Mouse (Mus musculus): ENCODE results near the gene AC134908.4. TPM values are rescaled to one million over a fixed set of nuclear protein-coding genes. Genes with fewer than 3 reads are reported as not detected.
"Not testable (repeated sequence)": the region's sequence is repeated elsewhere in the genome, so short reads cannot be mapped to it uniquely, and the experiment has no call there.

AC134908.4 gene
- total RNA-seq, 4 experiments from 2014 or later = 1.5 TPM; not detected in 3

DNA sequence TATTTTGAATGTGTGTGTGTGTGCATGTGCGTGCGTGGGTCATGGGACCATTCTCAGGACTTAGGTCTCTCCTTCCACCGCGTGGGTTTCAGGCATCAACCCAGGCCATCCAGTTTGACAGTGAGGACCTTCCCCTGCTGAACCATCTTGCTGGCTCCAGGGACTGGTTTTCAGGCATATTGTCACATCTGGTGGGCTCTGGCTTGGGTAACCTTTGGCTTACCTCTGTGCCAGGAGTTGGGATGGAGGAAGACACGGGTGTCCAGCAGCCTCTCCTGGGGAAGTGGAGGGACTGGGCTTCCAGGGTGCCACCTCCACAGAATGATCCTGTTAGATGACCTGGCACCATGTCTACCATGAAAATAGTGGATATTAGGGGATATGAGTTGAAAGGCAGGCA, 17.5 kb downstream of the AC134908.4 start:
- DNase-seq (ENCODE audit: low spot score in 2 of 2) = no peak

DNA sequence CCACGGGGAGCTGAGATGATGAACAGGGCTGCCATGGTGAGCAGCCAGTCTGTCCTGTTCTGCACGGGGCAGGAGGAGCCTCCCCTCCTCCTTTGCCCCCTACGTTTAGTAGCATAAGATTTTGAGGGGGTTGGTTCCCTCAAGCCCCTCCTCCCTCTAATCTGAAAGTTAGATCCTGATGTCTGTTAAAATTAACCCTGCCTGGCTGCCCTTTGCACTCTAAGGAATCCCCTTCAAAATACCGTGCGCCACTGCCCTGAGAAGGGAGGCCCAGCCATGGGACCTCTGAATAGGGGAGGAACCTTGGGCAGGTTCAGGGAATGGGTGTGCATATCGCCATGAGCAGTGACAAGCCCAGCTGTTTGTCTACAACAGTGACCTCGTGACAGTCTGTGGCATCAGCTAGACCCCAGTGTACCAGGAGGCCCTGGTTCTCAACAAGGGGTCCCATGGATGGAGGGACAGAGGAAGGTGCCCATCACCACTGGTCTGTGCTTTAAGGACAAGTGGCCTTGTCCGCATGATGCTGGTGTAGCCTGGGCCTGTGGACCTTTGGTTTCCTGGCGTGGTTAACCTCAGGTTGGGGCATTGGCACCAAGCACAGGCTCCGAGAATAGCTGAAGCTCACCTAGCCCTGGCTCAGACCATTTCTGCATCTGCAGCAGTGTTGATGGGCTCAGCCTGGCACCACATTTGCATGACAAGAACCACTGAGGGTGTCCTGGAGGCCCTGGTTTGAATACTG, 20.0 kb downstream of the AC134908.4 start:
- no peak for DNase-seq (ENCODE audit: low spot score in 2 of 2)

DNA sequence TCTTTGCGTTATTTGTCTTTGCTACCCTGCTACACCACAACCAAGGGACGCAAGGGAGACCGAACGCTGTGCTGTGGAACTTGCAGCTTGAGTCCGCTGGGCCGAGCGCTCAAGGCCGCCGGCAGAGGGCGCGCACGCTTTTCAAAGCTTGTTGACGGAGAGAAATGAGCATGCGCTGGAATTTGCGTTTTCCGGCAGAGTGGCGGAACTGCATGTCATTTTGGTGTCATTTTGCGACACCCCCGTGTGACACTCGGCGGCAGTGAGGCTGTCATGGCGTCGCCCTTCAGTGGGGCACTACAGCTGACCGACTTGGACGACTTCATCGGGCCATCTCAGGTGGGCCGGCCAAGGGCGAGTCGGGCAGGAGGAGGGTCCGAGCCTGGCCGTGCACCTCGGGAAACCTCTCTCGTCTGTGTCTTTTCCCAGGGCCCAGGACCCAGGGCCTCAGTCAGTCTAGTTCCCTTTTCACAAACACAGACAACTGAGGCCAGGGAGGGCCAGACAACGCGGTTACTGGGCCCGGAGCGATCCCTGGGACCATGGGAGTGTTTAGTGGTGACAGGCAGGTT, 21.8 kb downstream of the AC134908.4 start, which contains the start of gene Narfl:
Narfl (plus strand) TSS at position 228 of the 572 bp plus-strand sequence.
- peak; percentile 97 to 99 for DNase-seq (ENCODE audit: low spot score in 2 of 2)

DNA sequence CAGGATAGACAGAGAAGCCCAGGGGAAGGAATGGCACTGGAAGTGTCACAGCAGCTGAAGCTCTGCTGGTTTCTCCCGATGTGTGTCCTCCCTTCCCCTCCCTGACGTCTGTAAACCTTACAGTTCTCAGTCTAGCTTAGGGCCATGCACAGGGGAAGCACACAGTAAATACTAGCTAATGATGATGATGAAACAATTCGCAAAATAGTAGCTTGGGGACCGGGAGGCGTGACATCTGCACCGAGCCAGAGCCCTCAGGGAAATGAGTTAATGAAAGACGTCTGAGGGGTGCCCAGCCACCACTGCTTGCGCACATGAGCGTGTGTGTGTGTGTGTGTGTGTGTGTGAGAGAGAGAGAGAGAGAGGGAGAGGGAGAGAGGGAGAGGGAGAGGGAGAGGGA, 26.1 kb downstream of the AC134908.4 start:
- no peak for DNase-seq (ENCODE audit: low spot score in 2 of 2)

DNA sequence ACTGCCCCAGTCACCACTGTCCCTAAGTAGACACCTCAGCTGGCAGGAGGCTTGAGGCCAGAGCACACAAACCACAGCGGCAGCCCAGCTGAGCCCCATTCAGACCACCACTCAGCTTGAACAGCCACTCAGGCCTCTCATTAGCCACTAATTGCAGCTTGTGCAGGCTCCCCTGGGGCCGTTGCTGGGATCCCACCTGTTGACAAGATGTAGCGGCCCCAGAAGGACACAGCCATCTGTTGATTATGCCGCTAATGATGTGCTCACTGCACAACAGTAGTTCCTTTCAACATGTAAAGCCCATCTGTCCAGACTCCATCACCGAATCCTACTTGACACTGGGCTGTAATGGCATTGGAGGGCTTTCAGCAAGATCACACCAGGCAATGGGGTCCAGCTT, 29.6 kb downstream of the AC134908.4 start:
- no peak for DNase-seq (ENCODE audit: low spot score in 2 of 2)

DNA sequence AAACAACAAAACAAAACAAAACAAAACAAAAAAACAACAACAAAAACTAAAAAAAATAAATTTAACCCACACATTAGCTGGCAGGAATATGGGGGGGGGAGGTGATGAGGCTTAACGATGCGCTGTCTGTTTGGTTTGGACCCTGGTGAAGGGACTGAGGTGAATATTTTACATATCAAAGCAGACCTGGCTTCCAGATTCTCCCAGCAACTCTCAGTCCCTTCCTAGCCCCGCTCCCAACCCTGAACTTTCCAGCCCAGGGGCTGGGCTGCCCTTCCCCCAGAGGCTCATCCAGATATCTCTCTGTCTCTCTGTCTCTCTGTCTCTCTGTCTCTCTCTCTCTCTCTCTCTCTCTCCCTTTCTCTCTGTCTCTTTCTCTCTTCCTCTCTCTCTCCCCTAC, 32.9 kb downstream of the AC134908.4 start:
- DNase-seq (ENCODE audit: low spot score in 2 of 2) = no peak

DNA sequence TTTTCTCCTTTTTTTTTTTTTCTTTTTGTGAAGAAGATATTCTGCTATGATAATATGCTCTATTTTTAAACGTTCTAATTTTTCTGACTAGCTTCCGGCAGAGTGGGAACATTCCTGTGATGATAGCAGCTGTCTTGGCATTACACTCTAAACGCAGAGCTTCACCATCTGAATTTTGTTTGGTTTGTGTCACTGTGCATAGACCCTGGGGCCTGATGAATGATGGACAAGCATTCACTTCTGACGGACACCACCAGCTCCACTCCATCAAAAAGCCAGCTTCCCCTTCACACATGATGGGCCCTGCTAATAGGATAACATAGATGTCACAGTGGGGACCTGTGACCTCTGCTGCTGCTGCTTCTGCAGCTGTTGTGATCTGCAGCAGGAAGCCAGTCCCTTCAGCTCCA, 33.9 kb downstream of the AC134908.4 start:
- no peak for DNase-seq (ENCODE audit: low spot score in 2 of 2)

DNA sequence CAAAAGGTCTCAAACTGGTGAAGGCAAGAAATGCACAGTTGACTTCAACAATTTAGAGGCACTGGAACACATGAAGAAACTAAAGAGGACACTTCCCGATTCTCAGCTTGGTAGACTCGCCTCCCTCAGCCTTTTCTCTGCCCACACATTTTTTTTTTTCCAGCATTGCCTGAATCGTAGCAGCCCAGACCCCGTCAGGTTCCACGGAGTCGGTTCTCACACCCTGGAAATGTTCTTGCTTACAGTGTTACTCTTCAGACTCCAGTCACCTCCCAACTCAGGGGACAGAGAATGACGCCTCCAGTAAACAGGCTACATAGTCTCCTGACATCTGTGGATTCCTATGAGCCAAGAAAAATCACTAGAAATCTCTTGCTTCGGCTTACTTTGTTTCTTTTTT, 35.3 kb downstream of the AC134908.4 start:
- DNase-seq (ENCODE audit: low spot score in 2 of 2) = no peak

DNA sequence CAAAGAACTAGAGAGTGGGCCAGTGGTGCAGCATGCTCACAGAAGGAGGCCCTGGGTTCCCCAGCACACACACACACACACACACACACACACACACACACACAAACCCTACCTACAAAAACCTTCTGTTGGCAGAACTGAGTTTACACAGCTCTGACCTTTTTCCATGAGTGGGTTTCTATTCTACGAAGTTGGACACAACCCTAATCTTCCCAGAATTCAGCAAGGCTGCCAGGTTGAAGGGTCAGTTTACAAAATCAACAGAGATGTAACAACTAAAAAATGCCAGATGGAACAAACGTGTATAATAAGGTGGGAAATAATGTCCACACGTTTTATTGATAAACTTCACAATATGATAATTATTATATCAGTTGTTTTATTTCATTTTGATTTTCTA, 37.8 kb downstream of the AC134908.4 start:
- DNase-seq (ENCODE audit: low spot score in 2 of 2) = no peak

DNA sequence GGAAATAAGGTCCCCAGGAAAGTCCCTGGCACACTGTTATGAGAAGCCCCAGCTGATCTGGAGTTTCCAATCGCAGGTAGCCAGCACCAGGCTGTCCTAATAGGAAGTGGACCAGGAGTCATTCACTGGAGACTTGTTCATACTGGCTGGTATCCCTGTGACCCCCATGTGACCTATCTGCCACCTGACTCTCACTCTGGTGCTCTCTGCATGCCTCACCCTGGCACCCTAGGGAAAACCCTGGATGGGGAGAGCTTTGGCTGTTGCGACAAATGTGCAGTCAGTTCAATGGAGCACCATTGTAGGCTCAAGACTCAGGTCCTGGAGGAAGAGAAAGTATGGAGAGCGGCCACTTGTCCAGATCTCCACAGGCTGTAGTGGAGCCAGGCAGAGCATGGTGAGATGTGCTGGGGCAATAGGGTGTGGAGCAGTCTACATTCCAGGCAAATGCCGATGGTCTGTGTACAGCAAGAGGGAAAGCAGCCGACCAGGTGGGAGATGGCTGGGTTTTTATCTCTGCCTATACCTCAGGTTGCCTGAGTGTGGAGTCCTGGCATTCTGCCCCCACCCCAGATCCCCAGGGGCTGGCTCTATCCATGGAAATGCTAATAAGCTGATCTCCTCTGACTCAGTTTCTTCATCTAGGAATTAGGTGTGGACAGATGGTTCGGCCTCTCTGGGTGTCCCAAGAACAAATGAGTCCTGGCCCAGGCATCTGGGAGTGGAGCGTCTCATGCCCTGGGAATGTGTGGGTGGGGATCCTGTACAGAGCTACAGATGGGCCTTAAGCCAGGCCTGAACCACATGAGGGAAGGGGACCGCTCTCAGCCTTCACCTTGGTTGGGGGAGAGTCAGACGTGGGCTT, 38.8 kb downstream of the AC134908.4 start:
- no peak for DNase-seq (ENCODE audit: low spot score in 2 of 2)

DNA sequence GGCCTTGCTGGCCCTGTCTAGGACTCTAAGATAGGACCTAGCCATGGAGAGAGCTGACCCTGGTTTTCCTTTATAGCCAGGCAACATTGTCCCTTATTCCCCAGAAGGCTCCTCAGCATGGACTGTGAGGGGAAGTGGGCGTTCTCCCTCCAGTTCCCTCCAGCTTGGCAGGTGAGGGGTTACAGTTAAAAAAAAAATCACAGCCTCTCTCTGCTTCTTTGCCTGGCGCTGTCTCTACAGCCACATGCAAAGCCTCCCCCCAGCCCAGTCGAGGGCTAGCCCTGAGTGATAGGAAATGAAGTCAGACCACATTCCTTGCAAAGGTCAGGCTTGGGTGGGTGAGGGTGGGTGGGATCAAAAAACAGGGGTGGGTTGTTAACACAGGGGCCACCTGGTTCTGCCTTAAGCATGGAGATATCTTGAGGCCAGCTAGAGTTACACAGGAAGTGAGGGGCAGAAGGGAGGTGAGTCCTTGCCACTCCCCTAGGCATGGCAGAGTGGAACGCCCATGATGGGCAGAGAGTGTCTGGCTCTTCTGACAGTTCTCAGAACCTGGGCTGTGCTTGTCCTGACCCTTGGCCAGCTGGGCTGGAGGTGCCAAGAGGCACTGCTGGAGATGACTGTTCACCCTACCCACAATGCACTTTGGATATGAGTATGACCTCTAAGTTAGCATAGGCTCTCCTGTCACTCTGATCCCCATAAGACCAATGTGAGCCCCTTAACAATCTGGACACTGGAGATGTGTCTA, 39.7 kb downstream of the AC134908.4 start:
- DNase-seq (ENCODE audit: low spot score in 2 of 2) = no peak

DNA sequence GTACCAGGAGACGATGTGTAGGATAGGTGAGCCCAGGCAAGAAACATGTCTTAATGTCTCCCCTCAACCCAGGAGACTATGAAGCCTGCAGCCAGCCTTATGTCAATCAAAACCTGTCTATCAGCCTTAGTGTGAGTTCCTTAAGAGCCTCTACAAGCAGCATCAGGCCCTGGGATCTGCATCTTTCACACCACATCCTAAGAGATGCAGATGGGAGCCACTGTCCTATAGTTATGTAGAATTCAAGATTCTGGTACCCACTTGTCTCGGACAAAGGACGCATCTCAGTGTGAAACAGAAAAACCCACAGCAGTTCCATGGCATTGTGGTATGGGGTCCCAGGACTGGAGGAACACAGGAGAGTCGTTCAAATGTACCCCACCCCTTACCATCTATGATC, 40.4 kb downstream of the AC134908.4 start:
- no peak for DNase-seq (ENCODE audit: low spot score in 2 of 2)

DNA sequence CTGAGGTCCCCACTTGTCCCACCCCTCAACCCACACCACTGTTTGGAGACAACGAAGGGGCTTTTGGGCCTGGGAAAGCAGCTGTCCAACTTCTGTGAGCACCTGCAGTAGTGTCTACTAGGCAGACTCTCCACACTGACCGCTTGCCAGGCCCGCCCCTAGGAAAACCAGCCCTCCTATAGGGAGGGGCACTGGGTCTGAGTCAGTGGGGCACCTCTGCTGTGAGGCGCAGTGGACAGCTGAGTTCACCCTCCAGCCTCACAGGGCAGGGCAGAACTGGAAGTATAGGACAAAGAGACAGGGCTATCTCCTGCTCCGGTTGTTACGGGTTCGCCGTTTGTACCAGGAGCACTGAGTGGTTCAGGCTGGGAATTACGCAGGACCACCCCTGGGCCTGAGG, 41.2 kb downstream of the AC134908.4 start, which contains the start of gene Msln:
Msln (minus strand) TSS at position 138 of the 400 bp plus-strand sequence.
- no peak for DNase-seq (ENCODE audit: low spot score in 2 of 2)

DNA sequence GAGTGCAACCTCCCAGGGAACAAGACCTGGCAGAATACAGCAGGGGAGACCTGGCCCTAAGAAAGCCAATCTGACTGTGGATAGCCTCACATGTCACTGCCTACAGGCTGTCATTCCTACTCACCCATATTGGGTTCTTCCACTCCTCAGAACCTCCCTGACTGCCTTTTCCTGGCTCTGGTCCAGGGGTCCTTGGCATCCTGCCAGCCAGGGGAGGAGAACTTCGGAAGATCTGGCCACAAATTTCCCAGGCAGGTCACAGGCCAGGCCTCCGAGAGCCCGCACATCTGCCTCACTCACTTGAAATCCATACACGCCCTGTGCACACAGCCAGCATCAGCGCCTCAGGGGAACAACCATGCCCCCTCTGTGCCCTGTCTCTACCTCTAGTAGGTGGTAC, 44.0 kb downstream of the AC134908.4 start:
- no peak for DNase-seq (ENCODE audit: low spot score in 2 of 2)

DNA sequence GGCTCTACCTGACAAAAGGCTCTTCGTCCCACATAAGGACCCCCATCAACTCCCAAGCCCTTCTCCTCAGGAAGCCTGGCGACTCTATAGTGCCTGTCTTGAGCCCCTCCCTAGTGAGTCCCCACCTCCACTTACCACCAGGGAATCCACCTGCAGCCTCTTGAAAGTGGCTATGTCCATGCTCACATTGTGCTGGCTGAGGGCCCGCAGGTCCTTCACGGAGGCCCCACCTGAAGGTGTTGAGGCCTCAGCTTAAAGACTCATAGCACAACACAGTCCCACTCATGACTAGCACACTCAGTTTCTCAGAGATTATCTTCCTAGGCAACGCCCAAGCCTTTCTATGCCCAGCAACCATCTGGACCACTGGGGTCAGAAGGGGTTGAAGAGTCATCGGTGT, 46.1 kb downstream of the AC134908.4 start:
- no peak for DNase-seq (ENCODE audit: low spot score in 2 of 2)

DNA sequence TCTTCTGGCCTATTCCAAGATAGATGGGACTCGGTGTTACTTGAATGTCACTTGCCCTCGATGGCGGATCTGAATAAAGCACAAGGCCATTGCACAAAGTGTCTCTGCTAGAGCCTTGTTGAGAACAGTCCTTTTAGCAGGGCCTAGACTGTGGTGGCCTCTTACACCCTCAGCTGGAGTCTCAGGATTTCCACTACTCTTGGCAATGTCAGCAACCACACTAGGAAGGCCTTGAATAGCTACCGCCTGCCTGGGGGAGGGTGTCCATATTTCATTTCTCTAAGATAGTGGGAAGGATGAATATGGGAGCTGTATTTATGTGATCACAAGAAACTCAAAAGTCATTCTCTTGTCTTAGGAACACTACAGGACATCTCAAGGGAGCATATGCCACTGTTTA, 47.2 kb downstream of the AC134908.4 start:
- DNase-seq (ENCODE audit: low spot score in 2 of 2) = no peak

DNA sequence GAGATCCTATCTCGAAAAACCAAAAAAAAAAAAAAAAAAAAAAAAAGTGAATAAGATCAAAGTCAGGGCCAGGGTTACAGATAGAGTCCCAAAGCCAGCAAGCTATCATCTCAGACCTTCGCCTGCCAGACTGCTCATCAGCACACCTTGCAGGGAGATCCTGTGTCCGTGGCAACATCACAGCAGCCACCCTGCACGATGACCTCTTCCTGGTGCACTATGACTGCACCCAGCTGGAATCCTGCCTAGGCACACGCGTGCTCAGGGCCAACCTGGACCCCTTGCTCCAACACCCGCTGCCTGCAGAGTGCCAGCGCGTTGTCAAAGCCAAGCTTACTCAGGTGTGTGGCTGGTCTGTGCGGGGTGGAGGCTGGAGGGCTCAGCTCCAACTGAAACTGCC, 51.1 kb downstream of the AC134908.4 start:
- DNase-seq (ENCODE audit: low spot score in 2 of 2) = no peak

DNA sequence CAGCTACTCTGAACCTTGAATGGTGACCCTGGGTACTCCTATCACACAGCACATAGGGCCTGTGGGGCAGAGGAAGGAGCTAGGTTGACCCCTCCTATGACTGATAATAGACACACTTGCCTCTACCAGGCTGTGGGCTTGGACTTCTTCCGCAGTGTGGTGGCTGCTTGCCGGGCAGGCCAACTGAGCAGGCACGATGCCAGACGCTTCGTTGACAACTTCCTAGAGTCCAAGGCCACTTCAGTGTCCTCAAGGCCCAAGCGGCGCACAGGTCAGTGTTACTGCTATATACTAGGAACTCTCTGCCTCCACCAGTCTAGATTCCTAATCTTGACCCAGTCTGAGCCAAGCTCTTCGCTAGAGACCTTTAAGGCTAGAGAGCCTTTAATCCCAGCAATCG, 51.6 kb downstream of the AC134908.4 start:
- DNase-seq (ENCODE audit: low spot score in 2 of 2) = no peak

DNA sequence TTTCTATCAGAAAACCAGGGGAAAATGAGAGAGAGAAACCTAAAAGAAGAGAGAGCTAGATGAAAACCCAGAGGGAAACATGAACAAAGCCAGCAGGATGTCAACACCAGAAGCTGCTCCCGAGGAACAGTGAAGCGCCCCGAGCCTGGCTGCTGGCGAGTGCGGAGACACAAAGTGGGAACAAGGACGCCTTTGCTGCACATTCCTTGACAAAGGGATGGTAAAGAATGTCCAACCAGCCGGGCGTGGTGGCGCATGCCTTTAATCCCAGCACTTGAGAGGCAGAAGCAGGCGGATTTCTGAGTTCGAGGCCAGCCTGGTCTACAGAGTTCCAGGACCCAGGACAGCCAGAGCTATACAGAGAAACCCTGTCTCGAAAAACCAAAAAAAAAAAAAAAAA, 54.0 kb downstream of the AC134908.4 start:
- not testable (repeated sequence) for DNase-seq (ENCODE audit: low spot score in 2 of 2)
